Mouse (Mus musculus): ENCODE results near the gene Lrrtm4.

DNA sequence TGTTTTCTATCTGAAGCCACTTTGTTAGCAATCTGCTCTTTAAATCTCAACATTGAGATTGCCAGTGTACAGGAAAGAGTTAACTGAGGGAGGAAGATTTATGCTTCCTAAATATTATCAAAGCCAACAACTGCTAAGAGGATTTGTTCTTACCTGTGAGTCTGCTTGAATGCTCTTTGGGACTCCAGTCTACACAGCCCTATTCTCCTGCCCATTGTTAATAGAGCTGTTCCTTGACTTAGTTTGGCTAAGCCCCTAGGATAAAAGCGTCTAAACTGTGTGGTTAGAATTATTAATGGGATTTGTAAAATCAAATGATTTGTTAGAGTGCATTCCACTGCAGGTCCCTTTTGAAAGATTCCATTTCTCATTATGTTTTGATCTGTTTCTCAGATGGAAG is 168.1 kb downstream of the Lrrtm4 start:
- TF ChIP-seq CTCF (IDR thresholded peaks at IDR 0.05; ENCODE audit: extremely low read depth, insufficient read depth, low read length) (no peak), POLR2A (IDR thresholded peaks at IDR 0.05; ENCODE audit: extremely low read depth, insufficient read depth, low read length) (no peak)
